Mouse (Mus musculus) erythroblast, embryonic 14.5 days (primary cell): Measurements from ENCODE around the gene Ethe1.

Experiments used
- GATA1 ChIP-seq: IDR thresholded peaks from 2 replicates; pipeline ENCODE4 v1.6.1; 2012; ENCODE audit warnings: low read length, inconsistent platforms, mixed read lengths
- TAL1 ChIP-seq: IDR thresholded peaks from 3 replicates; pipeline ENCODE4 v1.6.1; 2012; ENCODE audit warnings: low read length, inconsistent platforms, mixed read lengths

GRCm38 (mm10) chr7:24608561-24608960, 21.2 kb downstream of the Ethe1 start:
- no peak for TF ChIP-seq TAL1
- TF ChIP-seq GATA1, result no peak
